Mouse (Mus musculus) midbrain, embryonic 11.5 days (tissue): ENCODE measurements around the gene Prkd2. TPM values are rescaled to one million over a fixed set of nuclear protein-coding genes. Genes with fewer than 3 reads are reported as not detected.

Experiments
- ATAC-seq: fragments of 200-750 bp; cut with Nextera tagmentation; 2 replicates; pipeline ENCODE4 v1.8.0; 2017; ENCODE audit warnings: moderate TSS enrichment, moderate library complexity; ENCODE audit not compliant: low FRiP score
- DNase-seq: peaks from one replicate; pipeline ENCODE4 v3.0.0; 2015; ENCODE audit warnings: low spot score; ENCODE audit errors: missing footprints
- H3K27ac ChIP-seq: fragments of 300-500 bp; sonication (generic); 2 replicates; pipeline ENCODE4 v1.5.1; 2014; ENCODE audit warnings: low read depth, low read length
- H3K27me3 ChIP-seq: fragments of 300-500 bp; sonication (generic); 2 replicates; pipeline ENCODE4 v1.6.1; 2014; ENCODE audit warnings: mild to moderate bottlenecking, low read length, moderate library complexity, mixed read lengths; ENCODE audit not compliant: control insufficient read depth, insufficient read depth
- H3K36me3 ChIP-seq: fragments of 300-500 bp; sonication (generic); 2 replicates; pipeline ENCODE4 v1.6.1; 2014; ENCODE audit warnings: mild to moderate bottlenecking, low read length, moderate library complexity, mixed read lengths; ENCODE audit not compliant: control insufficient read depth, insufficient read depth
- H3K4me1 ChIP-seq: fragments of 300-500 bp; sonication (generic); 2 replicates; pipeline ENCODE4 v1.6.1; 2014; ENCODE audit warnings: low read length; ENCODE audit not compliant: control insufficient read depth, insufficient read depth
- H3K4me2 ChIP-seq: fragments of 300-500 bp; sonication (generic); 2 replicates; pipeline ENCODE4 v1.6.1; 2014; ENCODE audit warnings: mild to moderate bottlenecking, moderate library complexity
- H3K4me3 ChIP-seq: fragments of 300-500 bp; sonication (generic); 2 replicates; pipeline ENCODE4 v1.5.1; 2014; ENCODE audit warnings: low read depth, low read length
- H3K9ac ChIP-seq: fragments of 300-500 bp; sonication (generic); 2 replicates; pipeline ENCODE4 v1.6.1; 2014; ENCODE audit warnings: low read length
- H3K9me3 ChIP-seq: fragments of 300-500 bp; sonication (generic); 2 replicates; pipeline ENCODE4 v1.6.1; 2016; ENCODE audit warnings: low read length; ENCODE audit not compliant: control insufficient read depth
- WGBS: fragments of 180-500 bp; shearing (Covaris S2); extraction: QIAGEN DNeasy Blood & Tissue Kit; methylation state at CpG from one replicate; pipeline ENCODE4 v1.1.7; 2014; 5-methylcytosine and 5-hydroxymethylcytosine counted together
- polyA plus RNA-seq: library from polyadenylated mRNA; unstranded; fragments of >200 nt; fragmentation: Nextera tagmentation; extraction: Ambion mirVana; gene quantifications from 2 replicates; pipeline ENCODE4 v1.2.1, GENCODE M21; 2014

Prkd2 gene
- polyA plus RNA-seq, 1 experiment from 2014 or later = 10.3 TPM

DNA sequence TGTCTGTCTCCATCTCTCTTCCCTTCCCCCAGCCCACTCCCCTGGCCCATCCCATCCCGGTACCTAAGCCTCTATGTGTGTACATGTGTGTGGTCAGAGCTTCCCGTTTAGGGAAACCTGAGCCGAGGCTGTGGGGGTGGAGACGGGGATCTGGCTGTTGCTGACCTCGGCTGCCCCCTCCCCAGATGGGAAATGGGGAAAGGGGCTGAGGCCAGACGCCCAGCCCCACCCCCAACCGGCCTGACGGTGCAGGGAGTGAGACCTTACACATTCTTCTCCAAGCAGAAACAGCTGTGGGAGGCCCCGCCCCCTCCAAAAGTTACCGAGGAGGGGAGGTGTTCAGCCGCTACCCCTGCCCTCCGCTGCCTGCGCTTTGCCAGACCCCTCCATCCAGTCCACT, 33.9 kb downstream of the Prkd2 start:
- Histone ChIP-seq H3K4me1 (peaks cover 30% of the 10 kb centered on the region), H3K4me2 (peak overlapping the region; percentile 75), H3K27me3 (no peaks in the 10 kb centered on the region), H3K36me3 (no peaks in the 10 kb centered on the region), H3K4me3 (peak overlapping the region; percentile 50), H3K9ac (peak overlapping the region; percentile 45; the same call in 1 of the 2 replicates), H3K9me3 (no peaks in the 10 kb centered on the region), H3K27ac (no peak overlapping the region; the same call in 1 of the 2 replicates)
- WGBS = 2% methylated on average over 12 of the region's 13 CpGs
- DNase-seq (peak; percentile 94), ATAC-seq (no peak)

DNA sequence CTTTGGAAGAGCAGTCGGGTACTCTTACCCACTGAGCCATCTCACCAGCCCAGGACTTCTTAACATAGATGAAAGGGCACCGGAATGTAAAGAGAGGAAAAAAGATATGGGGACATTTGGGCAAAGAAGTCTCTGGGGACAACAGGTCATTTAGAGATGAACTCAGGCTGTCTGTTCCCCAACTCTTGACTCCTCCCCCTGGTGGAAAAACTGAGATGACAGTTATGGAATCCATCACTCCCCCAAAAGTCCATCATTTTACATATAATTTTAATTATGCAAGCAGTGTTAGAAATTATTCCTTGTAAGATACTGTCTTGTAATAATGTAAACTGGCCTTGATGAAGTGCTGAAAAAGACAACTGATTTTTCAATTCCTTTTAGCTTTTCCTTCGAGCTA, 35.0 kb downstream of the Prkd2 start:
- Histone ChIP-seq H3K4me3 (no peak overlapping the region), H3K4me1 (peaks cover 30% of the 10 kb centered on the region), H3K9ac (no peak overlapping the region), H3K27me3 (no peaks in the 10 kb centered on the region), H3K36me3 (peaks cover 2% of the 10 kb centered on the region; the same call in 1 of the 2 replicates), H3K4me2 (no peak overlapping the region), H3K27ac (no peak overlapping the region), H3K9me3 (no peaks in the 10 kb centered on the region)
- 82% methylated on average over 3 of the region's 3 CpGs for WGBS
- ATAC-seq (no peak), DNase-seq (no peak)

DNA sequence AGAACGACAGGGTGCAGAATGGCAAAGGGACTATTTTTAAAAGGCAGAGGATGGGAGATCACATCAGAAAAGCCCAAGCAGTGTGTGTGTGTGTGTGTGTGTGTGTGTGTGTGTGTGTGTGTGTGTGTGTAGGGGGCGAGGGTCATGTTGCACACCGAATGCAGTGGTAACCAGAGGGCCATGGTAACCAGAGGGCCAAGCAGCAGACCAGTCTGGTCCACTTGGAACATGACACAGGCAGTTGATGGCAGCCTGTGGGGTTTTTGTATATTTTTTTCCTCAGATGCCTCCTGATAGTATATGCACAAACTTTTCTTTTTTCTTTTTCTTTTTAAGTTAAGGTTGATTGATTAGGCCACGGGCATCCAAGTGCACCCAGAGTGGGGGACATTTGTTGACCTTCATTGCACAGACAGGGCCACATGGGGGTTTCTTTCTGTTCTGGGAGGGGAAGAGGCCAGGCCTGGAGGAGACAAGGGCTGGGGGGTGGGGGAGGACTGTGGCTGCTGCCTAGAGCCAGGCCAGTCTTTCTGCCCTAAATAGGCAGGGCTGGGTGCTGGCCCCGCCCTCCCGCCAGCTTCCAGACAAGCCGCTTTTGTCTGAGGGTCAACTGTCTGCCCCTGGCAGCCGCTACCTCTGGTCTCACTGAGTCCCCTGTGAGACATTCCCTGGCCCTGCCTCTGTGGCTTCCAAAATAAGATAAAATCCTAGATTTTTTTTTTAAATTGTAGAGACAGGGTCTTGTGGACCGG, 37.3 kb downstream of the Prkd2 start:
- Histone ChIP-seq H3K27me3 (peaks cover 15% of the 10 kb centered on the region), H3K9ac (peak overlapping the region; percentile 26), H3K4me2 (peak overlapping the region; percentile 30), H3K36me3 (peaks cover 2% of the 10 kb centered on the region; the same call in 1 of the 2 replicates), H3K27ac (peak overlapping the region; percentile 84), H3K4me1 (peaks cover 30% of the 10 kb centered on the region), H3K4me3 (no peak overlapping the region), H3K9me3 (no peaks in the 10 kb centered on the region)
- DNase-seq = peak; percentile 95
- ATAC-seq = peak; percentile 75
- 21% methylated on average over 9 of the region's 9 CpGs for WGBS

DNA sequence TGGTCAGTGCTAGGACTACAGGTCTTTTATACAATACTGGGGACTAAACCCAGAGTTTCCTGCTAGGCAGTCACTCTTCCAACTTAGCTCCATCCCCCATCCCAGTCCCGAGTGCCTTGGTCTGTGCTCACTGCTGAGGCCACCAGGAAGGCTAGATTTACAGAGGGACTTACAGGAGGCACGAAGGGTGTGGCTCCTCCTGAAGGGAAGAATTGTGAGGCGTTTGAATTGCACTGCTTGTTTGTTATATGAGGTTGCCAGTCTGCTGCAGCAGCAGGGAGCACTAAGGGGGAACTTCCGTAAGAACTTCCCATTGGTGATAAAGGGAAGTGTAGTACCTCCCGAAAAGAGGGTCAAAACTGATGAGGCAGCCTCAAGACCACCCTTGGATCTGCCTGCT, 37.9 kb downstream of the Prkd2 start:
- Histone ChIP-seq H3K9me3 (peaks cover 1% of the 10 kb centered on the region; the same call in 1 of the 2 replicates), H3K9ac (peak overlapping the region; percentile 26; the same call in 1 of the 2 replicates), H3K4me2 (peak overlapping the region; percentile 30), H3K36me3 (peaks cover 2% of the 10 kb centered on the region; the same call in 1 of the 2 replicates), H3K27ac (peak overlapping the region; percentile 84), H3K4me3 (no peak overlapping the region), H3K27me3 (peaks cover 22% of the 10 kb centered on the region), H3K4me1 (peaks cover 29% of the 10 kb centered on the region)
- 18% methylated on average over 5 of the region's 5 CpGs for WGBS
- DNase-seq (no peak), ATAC-seq (peak; percentile 3; the same call in 1 of the 2 replicates)

DNA sequence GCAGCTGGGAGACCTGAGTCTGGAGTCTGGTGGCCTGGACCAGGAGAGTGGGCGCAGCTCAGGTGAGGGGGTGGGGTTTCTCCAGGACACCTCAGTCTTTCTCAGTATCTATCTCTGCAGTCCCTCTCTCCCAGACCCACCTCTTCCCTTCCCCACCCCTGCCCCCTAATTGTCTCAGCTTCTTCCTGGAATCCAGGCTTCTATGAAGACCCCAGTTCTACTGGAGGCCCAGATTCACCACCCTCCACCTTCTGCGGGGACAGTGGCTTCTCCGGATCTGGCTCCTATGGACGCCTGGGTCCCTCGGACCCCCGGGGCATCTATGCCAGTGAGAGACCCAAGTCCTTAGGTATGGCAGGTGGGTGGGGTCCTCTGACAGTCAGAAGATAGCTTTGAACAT, 40.5 kb downstream of the Prkd2 start:
- Histone ChIP-seq H3K36me3 (peaks cover 8% of the 10 kb centered on the region; the same call in 1 of the 2 replicates), H3K9ac (no peak overlapping the region), H3K27me3 (peaks cover 39% of the 10 kb centered on the region), H3K4me3 (no peak overlapping the region), H3K27ac (no peak overlapping the region), H3K9me3 (peaks cover 7% of the 10 kb centered on the region), H3K4me1 (peaks cover 14% of the 10 kb centered on the region), H3K4me2 (no peak overlapping the region)
- WGBS = 95% methylated on average over 6 of the region's 6 CpGs
- ATAC-seq (no peak), DNase-seq (no peak)

DNA sequence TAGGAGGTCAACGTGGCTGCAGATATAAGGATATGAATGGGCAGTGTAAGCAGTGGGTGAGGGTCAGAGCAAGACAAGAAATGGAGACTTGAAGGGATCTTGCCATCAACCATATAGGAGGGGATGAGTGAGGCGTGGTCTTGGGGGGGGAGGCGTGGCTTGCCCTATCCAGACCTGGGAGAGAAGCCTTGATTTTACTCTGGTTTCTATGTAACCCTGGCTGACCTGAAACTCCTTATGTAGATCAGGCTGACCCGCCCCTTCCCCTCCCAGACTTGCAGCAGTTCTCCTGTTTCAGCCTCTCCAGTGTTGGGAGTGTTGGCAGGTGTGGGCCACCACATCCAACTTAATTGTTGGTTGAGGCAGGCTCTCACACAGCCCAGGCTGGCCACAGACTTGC, 41.6 kb downstream of the Prkd2 start:
- Histone ChIP-seq H3K9me3 (peaks cover 7% of the 10 kb centered on the region), H3K27ac (no peak overlapping the region), H3K9ac (no peak overlapping the region), H3K4me3 (no peak overlapping the region), H3K27me3 (peaks cover 39% of the 10 kb centered on the region), H3K4me1 (peaks cover 14% of the 10 kb centered on the region), H3K36me3 (peaks cover 8% of the 10 kb centered on the region; the same call in 1 of the 2 replicates), H3K4me2 (no peak overlapping the region)
- no peak for ATAC-seq
- no peak for DNase-seq
- WGBS = 52% methylated on average over 4 of the region's 4 CpGs

DNA sequence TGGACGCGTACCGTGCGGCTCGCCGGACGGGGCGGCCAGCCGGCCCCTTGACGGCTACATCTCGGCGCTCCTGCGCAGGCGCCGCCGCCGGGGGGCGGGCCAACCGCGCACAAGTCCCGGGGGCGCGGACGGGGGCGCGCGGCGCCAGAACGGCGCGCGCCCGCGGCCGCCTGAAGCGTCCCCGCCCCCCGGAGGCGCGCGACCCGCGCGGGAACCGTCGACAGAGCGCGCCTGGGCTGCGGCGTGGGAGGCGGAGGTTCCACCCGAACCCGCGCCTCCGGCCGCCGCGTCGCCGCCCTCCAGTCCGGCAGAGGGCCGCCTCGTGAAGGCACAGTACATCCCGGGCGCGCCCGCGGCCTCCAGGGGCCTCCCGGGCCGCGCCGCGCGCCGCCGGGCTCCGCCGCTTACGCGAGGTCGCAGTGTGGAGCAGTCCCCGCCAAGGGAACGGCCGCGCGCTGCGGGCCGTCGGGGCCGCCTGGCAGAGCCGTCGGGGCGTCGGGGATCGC, 42.6 kb downstream of the Prkd2 start:
- 11% methylated on average over 77 of the region's 95 CpGs for WGBS
- Histone ChIP-seq H3K9me3 (peaks cover 7% of the 10 kb centered on the region), H3K36me3 (peaks cover 8% of the 10 kb centered on the region; the same call in 1 of the 2 replicates), H3K27me3 (peaks cover 41% of the 10 kb centered on the region), H3K4me2 (peak overlapping the region; percentile 5; the same call in 1 of the 2 replicates), H3K9ac (no peak overlapping the region), H3K4me1 (peaks cover 7% of the 10 kb centered on the region), H3K27ac (no peak overlapping the region), H3K4me3 (peak overlapping the region; percentile 23)
- DNase-seq (no peak), ATAC-seq (peak; percentile 26)

DNA sequence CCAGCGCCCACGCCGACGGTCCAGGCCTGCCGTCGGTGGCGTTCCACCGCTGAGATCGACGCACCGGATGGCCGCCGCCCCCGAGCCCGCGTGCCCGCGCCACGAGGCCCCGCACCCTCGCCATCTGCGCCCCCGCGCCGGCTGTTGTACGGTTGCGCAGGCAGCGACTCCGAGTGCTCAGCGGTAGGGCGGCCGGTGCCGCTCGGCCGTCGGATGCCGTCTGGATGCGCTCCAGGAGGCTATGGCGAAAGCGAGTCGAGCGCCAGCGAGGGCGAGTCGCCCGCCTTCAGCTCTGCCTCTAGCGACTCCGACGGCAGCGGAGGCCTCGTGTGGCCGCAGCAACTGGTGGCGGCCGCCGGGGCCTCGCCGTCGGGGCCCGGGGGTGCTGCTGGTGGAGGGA, 43.2 kb downstream of the Prkd2 start:
- Histone ChIP-seq H3K27ac (no peak overlapping the region), H3K4me1 (peaks cover 4% of the 10 kb centered on the region), H3K4me2 (no peak overlapping the region), H3K9me3 (peaks cover 7% of the 10 kb centered on the region), H3K4me3 (peak overlapping the region; percentile 23; the same call in 1 of the 2 replicates), H3K36me3 (peaks cover 8% of the 10 kb centered on the region; the same call in 1 of the 2 replicates), H3K27me3 (peaks cover 47% of the 10 kb centered on the region), H3K9ac (no peak overlapping the region)
- DNase-seq (no peak), ATAC-seq (no peak)
- 36% methylated on average over 57 of the region's 59 CpGs for WGBS

DNA sequence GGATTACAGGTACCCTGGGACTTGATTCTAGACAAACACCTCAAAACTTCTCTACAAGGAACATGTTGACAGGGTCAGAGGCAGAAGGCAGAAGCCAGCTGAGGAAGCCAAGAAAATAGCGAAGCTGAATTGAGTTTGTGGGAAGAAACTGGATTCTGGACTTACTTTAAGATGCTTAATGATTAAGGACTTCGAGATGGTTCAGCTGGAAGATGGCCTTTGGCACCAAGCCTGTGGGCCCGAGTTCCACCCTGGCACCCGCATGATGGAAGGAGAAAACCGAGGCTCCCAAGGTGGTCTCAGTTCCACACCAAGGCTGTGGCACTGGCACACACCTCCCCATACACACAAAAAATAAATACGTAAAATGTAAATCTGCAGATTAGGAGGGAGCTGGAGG, 47.8 kb downstream of the Prkd2 start:
- H3K36me3 ChIP-seq = peaks cover 7% of the 10 kb centered on the region; the same call in 1 of the 2 replicates
- peak overlapping the region; percentile 45; the same call in 1 of the 2 replicates for H3K4me2 ChIP-seq
- peaks cover 50% of the 10 kb centered on the region for H3K27me3 ChIP-seq
- H3K9me3 ChIP-seq = peaks cover 7% of the 10 kb centered on the region
- DNase-seq (no peak), ATAC-seq (no peak)
- 0 out of 2 replicates have a peak overlapping the region, but pooled peaks have one; percentile 4 for H3K4me3 ChIP-seq
- H3K4me1 ChIP-seq = peaks cover 21% of the 10 kb centered on the region
- WGBS = 39% methylated on average over 6 of the region's 6 CpGs
- H3K9ac ChIP-seq = peak overlapping the region; percentile 27
- no peak overlapping the region for H3K27ac ChIP-seq
